Mouse (Mus musculus): ENCODE results near the gene Ccdc88c.

DNA sequence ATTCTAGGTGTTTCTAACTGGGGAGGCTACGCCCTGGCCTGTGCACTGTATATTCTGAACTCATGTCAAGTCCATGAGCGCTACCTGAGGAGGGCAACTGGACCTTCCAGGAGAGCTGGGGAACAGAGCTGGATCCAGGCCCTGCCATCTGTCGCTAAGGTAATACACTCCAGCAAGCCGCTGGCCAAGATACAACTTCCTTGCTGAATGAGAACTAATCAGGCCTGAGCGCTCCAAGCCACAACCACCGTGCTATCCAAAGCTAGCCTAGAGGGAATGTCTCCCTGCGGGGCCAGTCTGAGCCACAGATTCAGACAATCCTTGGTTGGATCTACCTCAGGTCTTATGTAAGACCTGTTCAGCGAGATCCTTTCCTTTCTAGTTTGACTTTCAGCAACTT is 161.8 kb downstream of the Ccdc88c start:
- TF ChIP-seq POLR2A (IDR thresholded peaks at IDR 0.05; ENCODE audit: low read depth, low read length) (no peak), CTCF (IDR thresholded peaks at IDR 0.05; ENCODE audit: borderline replicate concordance, insufficient read depth, low read length) (no peak)

All from embryonic fibroblast, embryonic 13.5 days (primary cell).